In genomic region chr1:61415426-61416195, GRCm38 (mm10) we compare ENCODE assay signal across 19 mouse cellular contexts.
DNase-seq lines count a peak whose midpoint lies in the region; ATAC-seq lines count a peak whose summit lies in the region.
"Had no signal": no experiment of that assay in that cellular context is flagged by ENCODE, and none has a peak within 500 bp of the region (broad histone marks: within the 10 kb centered on the region; RNA-seq: fewer than 3 reads in every experiment).

No protein-coding gene starts in this region.

- H3K4me1 ChIP-seq in hindbrain, embryonic 13.5 days (replicated peaks), result peaks cover 21% of the 10 kb centered on the region
- peaks cover 11% of the 10 kb centered on the region for H3K4me1 ChIP-seq in hindbrain, embryonic 12.5 days
- H3K4me1 ChIP-seq in midbrain, embryonic 11.5 days (ENCODE audit: control insufficient read depth, insufficient read depth, low read length), result no peaks in the 10 kb centered on the region
- H3K4me1 ChIP-seq in midbrain, embryonic 13.5 days (replicated peaks), result peaks cover 17% of the 10 kb centered on the region
- peaks cover 8% of the 10 kb centered on the region for H3K4me1 ChIP-seq in embryonic facial prominence, embryonic 14.5 days (ENCODE audit: control insufficient read depth, insufficient read depth, low read length)
- H3K4me1 ChIP-seq in intestine, embryonic 16.5 days (ENCODE audit: control insufficient read depth, insufficient read depth, low read length), result no peaks in the 10 kb centered on the region

- H3K36me3 ChIP-seq in hindbrain, embryonic 13.5 days, result no peaks in the 10 kb centered on the region
- H3K36me3 ChIP-seq in hindbrain, embryonic 12.5 days, result no peaks in the 10 kb centered on the region
- H3K36me3 ChIP-seq in midbrain, embryonic 11.5 days (ENCODE audit: control insufficient read depth, insufficient read depth, low read length), result no peaks in the 10 kb centered on the region
- no peaks in the 10 kb centered on the region for H3K36me3 ChIP-seq in midbrain, embryonic 13.5 days
- H3K36me3 ChIP-seq in embryonic facial prominence, embryonic 14.5 days (ENCODE audit: control insufficient read depth, insufficient read depth, low read length), result no peaks in the 10 kb centered on the region
- no peaks in the 10 kb centered on the region for H3K36me3 ChIP-seq in intestine, embryonic 16.5 days (ENCODE audit: control insufficient read depth, insufficient read depth, low read length)
- H3K36me3 ChIP-seq: hindbrain, embryonic 15.5 days; neural tube, embryonic 15.5 days had no signal

- ATAC-seq in hindbrain, embryonic 13.5 days (ENCODE audit: low FRiP score), result no peak
- no peak for ATAC-seq in hindbrain, embryonic 12.5 days (ENCODE audit: low FRiP score)
- no peak for ATAC-seq in midbrain, embryonic 11.5 days (ENCODE audit: low FRiP score)
- ATAC-seq in midbrain, embryonic 13.5 days, result no peak
- peak; percentile 85 for ATAC-seq in embryonic facial prominence, embryonic 14.5 days (ENCODE audit: low read depth)
- ATAC-seq in intestine, embryonic 16.5 days, result no peak
- ATAC-seq: intestine, postnatal 0 days had no signal

- 0 out of 2 replicates have a peak overlapping the region, but pooled peaks have one; percentile 40 for H3K27ac ChIP-seq in hindbrain, embryonic 13.5 days
- H3K27ac ChIP-seq in hindbrain, embryonic 12.5 days, result no peak overlapping the region
- no peak overlapping the region for H3K27ac ChIP-seq in midbrain, embryonic 11.5 days (ENCODE audit: low read depth, low read length)
- H3K27ac ChIP-seq in midbrain, embryonic 13.5 days, result no peak overlapping the region
- no peak overlapping the region for H3K27ac ChIP-seq in embryonic facial prominence, embryonic 14.5 days (replicated peaks; ENCODE audit: low read depth, low read length)
- H3K27ac ChIP-seq in intestine, embryonic 16.5 days (ENCODE audit: low read length), result no peak overlapping the region
- H3K27ac ChIP-seq: hindbrain, embryonic 15.5 days; macrophage; neural tube, embryonic 15.5 days had no signal

- no peaks in the 10 kb centered on the region for H3K27me3 ChIP-seq in hindbrain, embryonic 13.5 days
- no peaks in the 10 kb centered on the region for H3K27me3 ChIP-seq in hindbrain, embryonic 12.5 days
- H3K27me3 ChIP-seq in midbrain, embryonic 11.5 days (ENCODE audit: control insufficient read depth, insufficient read depth, low read length), result no peaks in the 10 kb centered on the region
- H3K27me3 ChIP-seq in midbrain, embryonic 13.5 days, result no peaks in the 10 kb centered on the region
- H3K27me3 ChIP-seq in embryonic facial prominence, embryonic 14.5 days (replicated peaks; ENCODE audit: control insufficient read depth, insufficient read depth, low read length), result no peaks in the 10 kb centered on the region
- H3K27me3 ChIP-seq in intestine, embryonic 16.5 days (replicated peaks; ENCODE audit: control insufficient read depth, insufficient read depth, low read length), result no peaks in the 10 kb centered on the region
- H3K27me3 ChIP-seq: hindbrain, embryonic 15.5 days; neural tube, embryonic 15.5 days had no signal

- no peak overlapping the region for H3K4me2 ChIP-seq in hindbrain, embryonic 13.5 days
- H3K4me2 ChIP-seq in hindbrain, embryonic 12.5 days (replicated peaks), result no peak overlapping the region
- H3K4me2 ChIP-seq in midbrain, embryonic 11.5 days, result no peak overlapping the region
- H3K4me2 ChIP-seq in midbrain, embryonic 13.5 days (replicated peaks), result no peak overlapping the region
- H3K4me2 ChIP-seq in embryonic facial prominence, embryonic 14.5 days (ENCODE audit: low read depth, low read length), result no peak overlapping the region
- no peak overlapping the region for H3K4me2 ChIP-seq in intestine, embryonic 16.5 days (ENCODE audit: low read depth, low read length)
- H3K4me2 ChIP-seq: heart, embryonic 11.5 days; hindbrain, embryonic 15.5 days; liver, embryonic 11.5 days; neural tube, embryonic 15.5 days had no signal

- H3K4me3 ChIP-seq in hindbrain, embryonic 13.5 days, result no peak overlapping the region
- no peak overlapping the region for H3K4me3 ChIP-seq in hindbrain, embryonic 12.5 days
- no peak overlapping the region for H3K4me3 ChIP-seq in midbrain, embryonic 11.5 days (ENCODE audit: low read depth, low read length)
- no peak overlapping the region for H3K4me3 ChIP-seq in midbrain, embryonic 13.5 days (replicated peaks)
- no peak overlapping the region for H3K4me3 ChIP-seq in embryonic facial prominence, embryonic 14.5 days (ENCODE audit: low read depth, low read length)
- no peak overlapping the region for H3K4me3 ChIP-seq in intestine, embryonic 16.5 days (ENCODE audit: low read length)
- H3K4me3 ChIP-seq: erythroblast, embryonic 14.5 days; hindbrain, embryonic 15.5 days; neural tube, embryonic 15.5 days had no signal

- DNase-seq in midbrain, embryonic 11.5 days (ENCODE audit: low spot score, missing footprints), result peak; percentile 67
- peak; percentile 76 for DNase-seq in embryonic facial prominence, embryonic 14.5 days (ENCODE audit: low spot score)
- DNase-seq in lung, postnatal 10 days, result peak; percentile 21
- DNase-seq in right cerebral cortex, postnatal 4 days, result no peak
- DNase-seq: cerebellum, adult 9-11 months; heart, postnatal 14 days; kidney, postnatal 14 days; layer of hippocampus, adult 9-11 months had no signal

- 69% methylated on average over 20 of the region's 20 CpGs for WGBS in hindbrain, embryonic 13.5 days
- 75% methylated on average over 20 of the region's 20 CpGs for WGBS in hindbrain, embryonic 12.5 days
- 83% methylated on average over 20 of the region's 20 CpGs for WGBS in midbrain, embryonic 11.5 days
- 71% methylated on average over 20 of the region's 20 CpGs for WGBS in midbrain, embryonic 13.5 days
- WGBS in embryonic facial prominence, embryonic 14.5 days, result 41% methylated on average over 20 of the region's 20 CpGs
- 63% methylated on average over 20 of the region's 20 CpGs for WGBS in intestine, embryonic 16.5 days

- no peak overlapping the region for H3K9ac ChIP-seq in hindbrain, embryonic 13.5 days
- no peak overlapping the region for H3K9ac ChIP-seq in hindbrain, embryonic 12.5 days
- H3K9ac ChIP-seq in midbrain, embryonic 11.5 days (ENCODE audit: low read length), result no peak overlapping the region
- no peak overlapping the region for H3K9ac ChIP-seq in midbrain, embryonic 13.5 days (replicated peaks)
- H3K9ac ChIP-seq in embryonic facial prominence, embryonic 14.5 days (ENCODE audit: low read depth, low read length), result no peak overlapping the region
- H3K9ac ChIP-seq in intestine, embryonic 16.5 days (ENCODE audit: low read depth, low read length), result no peak overlapping the region
- H3K9ac ChIP-seq: hindbrain, embryonic 15.5 days; neural tube, embryonic 15.5 days had no signal

- no peaks in the 10 kb centered on the region for H3K9me3 ChIP-seq in hindbrain, embryonic 13.5 days
- H3K9me3 ChIP-seq in hindbrain, embryonic 12.5 days (replicated peaks), result no peaks in the 10 kb centered on the region
- no peaks in the 10 kb centered on the region for H3K9me3 ChIP-seq in midbrain, embryonic 11.5 days (ENCODE audit: control insufficient read depth, low read length)
- H3K9me3 ChIP-seq in midbrain, embryonic 13.5 days, result no peaks in the 10 kb centered on the region
- no peaks in the 10 kb centered on the region for H3K9me3 ChIP-seq in embryonic facial prominence, embryonic 14.5 days (ENCODE audit: control insufficient read depth, low read length)
- no peaks in the 10 kb centered on the region for H3K9me3 ChIP-seq in intestine, embryonic 16.5 days (ENCODE audit: control insufficient read depth, low read length)
- H3K9me3 ChIP-seq: hindbrain, embryonic 15.5 days; neural tube, embryonic 15.5 days had no signal
